Mouse (Mus musculus) c-Kit-positive CD71-positive TER-119-negative erythroid progenitor cells, embryonic 14.5 days (primary cell): Measurements from ENCODE around the gene Pmp22.

Source experiments
- DNase-seq: peaks from one replicate; pipeline ENCODE4 v3.0.0-alpha.2; 2013; ENCODE audit warnings: low read depth

Gene Pmp22

GRCm38 (mm10) chr11:63127513-63127912 lies 1.3 kb upstream of the Pmp22 start:
- no peak for DNase-seq

- no peak for DNase-seq
These were observed 593 bp downstream of the Pmp22 start for GRCm38 (mm10) chr11:63129375-63129774.

- DNase-seq, result no peak
These were observed 1.1 kb downstream of the Pmp22 start for GRCm38 (mm10) chr11:63129840-63130239.

GRCm38 (mm10) chr11:63130497-63130896 lies 1.7 kb downstream of the Pmp22 start:
- no peak for DNase-seq

GRCm38 (mm10) chr11:63131001-63131692 lies 2.4 kb downstream of the Pmp22 start:
- no peak for DNase-seq

GRCm38 (mm10) chr11:63131693-63132040 lies 2.9 kb downstream of the Pmp22 start:
- DNase-seq, result no peak

GRCm38 (mm10) chr11:63132151-63132500 lies 3.3 kb downstream of the Pmp22 start:
- no peak for DNase-seq

- no peak for DNase-seq
These were observed 4.0 kb downstream of the Pmp22 start for GRCm38 (mm10) chr11:63132501-63133435.

GRCm38 (mm10) chr11:63134021-63134420 lies 5.2 kb downstream of the Pmp22 start:
- DNase-seq, result no peak

GRCm38 (mm10) chr11:63134742-63135482 lies 6.1 kb downstream of the Pmp22 start:
- no peak for DNase-seq

- DNase-seq, result peak; percentile 23
These were observed 6.8 kb downstream of the Pmp22 start for GRCm38 (mm10) chr11:63135622-63136021.

GRCm38 (mm10) chr11:63136205-63136604 lies 7.4 kb downstream of the Pmp22 start:
- no peak for DNase-seq

- no peak for DNase-seq
These were observed 8.1 kb downstream of the Pmp22 start for GRCm38 (mm10) chr11:63136836-63137416.

GRCm38 (mm10) chr11:63138739-63139138 lies 10.0 kb downstream of the Pmp22 start:
- DNase-seq, result no peak

- no peak for DNase-seq
These were observed 13.5 kb downstream of the Pmp22 start for GRCm38 (mm10) chr11:63142311-63142710.

GRCm38 (mm10) chr11:63142816-63143215 lies 14.0 kb downstream of the Pmp22 start:
- no peak for DNase-seq

- no peak for DNase-seq
These were observed 14.7 kb downstream of the Pmp22 start for GRCm38 (mm10) chr11:63143486-63143885.

GRCm38 (mm10) chr11:63146601-63147000 lies 17.8 kb downstream of the Pmp22 start:
- no peak for DNase-seq

GRCm38 (mm10) chr11:63148276-63148675 lies 19.5 kb downstream of the Pmp22 start:
- no peak for DNase-seq

GRCm38 (mm10) chr11:63151857-63152256 lies 23.1 kb downstream of the Pmp22 start:
- no peak for DNase-seq

- DNase-seq, result no peak
These were observed 28.3 kb downstream of the Pmp22 start for GRCm38 (mm10) chr11:63157117-63157516.

GRCm38 (mm10) chr11:63160926-63161325 lies 32.1 kb downstream of the Pmp22 start:
- no peak for DNase-seq
